Mouse (Mus musculus): ENCODE measurements around the gene Has1. TPM values are rescaled to one million over a fixed set of nuclear protein-coding genes. Genes with fewer than 3 reads are reported as not detected.
"Not testable (repeated sequence)": the region's sequence is repeated elsewhere in the genome, so short reads cannot be mapped to it uniquely, and the experiment has no call there.

Has1 gene
- polyA plus RNA-seq, 1 experiment from 2014 or later = 2.2 TPM

DNA sequence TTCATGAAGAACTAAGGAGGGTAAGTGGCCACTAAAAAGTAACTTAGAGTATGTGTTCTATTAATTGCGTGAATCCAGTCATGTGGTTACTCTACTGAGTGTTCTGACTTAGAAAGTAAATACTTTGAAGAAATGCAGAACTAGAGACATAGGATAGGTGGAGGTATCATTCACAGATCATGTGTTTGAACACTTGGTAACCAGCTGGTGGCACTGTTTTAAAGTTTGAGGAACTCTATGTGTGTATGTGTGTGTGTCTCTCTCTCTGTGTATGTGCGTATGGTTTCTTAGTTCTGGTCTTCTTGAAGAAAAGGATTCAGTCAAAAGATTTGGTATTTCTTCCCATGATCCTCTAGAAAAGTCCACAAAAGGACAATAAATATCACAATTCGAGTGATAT lies 5.1 kb upstream of the Has1 start:
- no peaks in the 10 kb centered on the region for H3K27me3 ChIP-seq (ENCODE audit: insufficient read depth, low read length)
- no peak for TF ChIP-seq CTCF (IDR thresholded peaks at IDR 0.05; ENCODE audit: low read depth)
- no peaks in the 10 kb centered on the region for H3K9me3 ChIP-seq (ENCODE audit: low read depth, low read length)
- no peak for DNase-seq
- WGBS = 79% methylated on average over 3 of the region's 3 CpGs
- H3K4me3 ChIP-seq (ENCODE audit: low read depth, low read length) = no peak overlapping the region
- H3K27ac ChIP-seq (ENCODE audit: low read depth) = no peak overlapping the region
- ATAC-seq (ENCODE audit: insufficient read depth) = no peak
- no peaks in the 10 kb centered on the region for H3K4me1 ChIP-seq (ENCODE audit: insufficient read depth)
- no peak overlapping the region for H3K9ac ChIP-seq
- H3K36me3 ChIP-seq (ENCODE audit: insufficient read depth) = peaks cover 12% of the 10 kb centered on the region; the same call in 1 of the 2 replicates
- H3K4me2 ChIP-seq = no peak overlapping the region

GRCm38 (mm10) chr17:17857446-17857845 lies 2.4 kb upstream of the Has1 start:
- no peak for DNase-seq
- Histone ChIP-seq H3K4me3 (ENCODE audit: low read depth, low read length) (no peak overlapping the region), H3K4me2 (no peak overlapping the region), H3K4me1 (ENCODE audit: insufficient read depth) (no peaks in the 10 kb centered on the region), H3K9ac (no peak overlapping the region), H3K36me3 (ENCODE audit: insufficient read depth) (no peaks in the 10 kb centered on the region), H3K9me3 (ENCODE audit: low read depth, low read length) (no peaks in the 10 kb centered on the region), H3K27me3 (ENCODE audit: insufficient read depth, low read length) (no peaks in the 10 kb centered on the region), H3K27ac (ENCODE audit: low read depth) (no peak overlapping the region)
- ATAC-seq (ENCODE audit: insufficient read depth) = no peak
- no peak for TF ChIP-seq CTCF (IDR thresholded peaks at IDR 0.05; ENCODE audit: low read depth)
- whole genome bisulfite sequencing = 56% methylated on average over 1 of the region's 1 CpGs

GRCm38 (mm10) chr17:17856612-17857011 lies 1.6 kb upstream of the Has1 start:
- no peaks in the 10 kb centered on the region for H3K4me1 ChIP-seq (ENCODE audit: insufficient read depth)
- H3K9ac ChIP-seq = no peak overlapping the region
- TF ChIP-seq CTCF (IDR thresholded peaks at IDR 0.05; ENCODE audit: low read depth) = no peak
- DNase-seq = no peak
- H3K36me3 ChIP-seq (ENCODE audit: insufficient read depth) = 0 out of 2 replicates have a peak, but pooled peaks cover 4% of the 10 kb centered on the region
- no peak overlapping the region for H3K4me3 ChIP-seq (ENCODE audit: low read depth, low read length)
- no peak overlapping the region for H3K27ac ChIP-seq (ENCODE audit: low read depth)
- no peaks in the 10 kb centered on the region for H3K27me3 ChIP-seq (ENCODE audit: insufficient read depth, low read length)
- 35% methylated on average over 1 of the region's 1 CpGs for WGBS
- no peak for ATAC-seq (ENCODE audit: insufficient read depth)
- no peaks in the 10 kb centered on the region for H3K9me3 ChIP-seq (ENCODE audit: low read depth, low read length)
- no peak overlapping the region for H3K4me2 ChIP-seq

- no peak for DNase-seq
- no peaks in the 10 kb centered on the region for H3K4me1 ChIP-seq (ENCODE audit: insufficient read depth)
- H3K9ac ChIP-seq = no peak overlapping the region
- no peak overlapping the region for H3K4me3 ChIP-seq (ENCODE audit: low read depth, low read length)
- H3K27me3 ChIP-seq (ENCODE audit: insufficient read depth, low read length) = no peaks in the 10 kb centered on the region
- H3K36me3 ChIP-seq (ENCODE audit: insufficient read depth) = peaks cover 21% of the 10 kb centered on the region; the same call in 1 of the 2 replicates
- TF ChIP-seq CTCF (IDR thresholded peaks at IDR 0.05; ENCODE audit: low read depth) = no peak
- H3K4me2 ChIP-seq = no peak overlapping the region
- peak; percentile 30; the same call in 1 of the 2 replicates for ATAC-seq (ENCODE audit: insufficient read depth)
- no peak overlapping the region for H3K27ac ChIP-seq (ENCODE audit: low read depth)
- WGBS = 24% methylated on average over 55 of the region's 55 CpGs
- H3K9me3 ChIP-seq (ENCODE audit: low read depth, low read length) = no peaks in the 10 kb centered on the region
These were observed 4.9 kb downstream of the Has1 start for GRCm38 (mm10) chr17:17849906-17850712.

DNA sequence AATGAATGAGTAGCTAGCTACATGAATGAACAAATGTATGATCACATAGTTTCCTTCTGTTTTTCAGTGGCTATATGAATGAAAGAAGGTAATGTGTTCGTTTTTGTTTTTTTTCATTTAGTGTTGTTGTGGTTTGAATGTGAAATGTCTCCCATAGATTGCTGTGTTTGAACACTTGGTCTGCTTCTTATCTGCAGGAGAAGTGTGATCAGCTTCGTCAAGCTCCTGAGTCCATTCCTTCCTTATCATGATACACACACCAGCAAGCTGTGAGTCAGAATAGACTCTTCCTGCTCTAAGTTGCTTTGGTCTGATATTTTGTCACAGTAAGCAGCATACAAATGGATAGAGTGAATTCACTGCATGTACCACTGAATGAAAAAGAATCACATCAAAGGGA lies 6.0 kb downstream of the Has1 start:
- no peaks in the 10 kb centered on the region for H3K27me3 ChIP-seq (ENCODE audit: insufficient read depth, low read length)
- no peak overlapping the region for H3K4me3 ChIP-seq (ENCODE audit: low read depth, low read length)
- H3K4me1 ChIP-seq (ENCODE audit: insufficient read depth) = no peaks in the 10 kb centered on the region
- WGBS = 71% methylated on average over 2 of the region's 2 CpGs
- peaks cover 21% of the 10 kb centered on the region; the same call in 1 of the 2 replicates for H3K36me3 ChIP-seq (ENCODE audit: insufficient read depth)
- ATAC-seq (ENCODE audit: insufficient read depth) (no peak), DNase-seq (no peak)
- no peak overlapping the region for H3K27ac ChIP-seq (ENCODE audit: low read depth)
- H3K9ac ChIP-seq = no peak overlapping the region
- TF ChIP-seq CTCF (IDR thresholded peaks at IDR 0.05; ENCODE audit: low read depth) = no peak
- no peak overlapping the region for H3K4me2 ChIP-seq
- no peaks in the 10 kb centered on the region for H3K9me3 ChIP-seq (ENCODE audit: low read depth, low read length)

- Histone ChIP-seq H3K4me2 (no peak overlapping the region), H3K36me3 (ENCODE audit: insufficient read depth) (peaks cover 29% of the 10 kb centered on the region), H3K27me3 (ENCODE audit: insufficient read depth, low read length) (no peaks in the 10 kb centered on the region), H3K9ac (no peak overlapping the region), H3K4me1 (ENCODE audit: insufficient read depth) (no peaks in the 10 kb centered on the region), H3K27ac (ENCODE audit: low read depth) (no peak overlapping the region), H3K4me3 (ENCODE audit: low read depth, low read length) (no peak overlapping the region), H3K9me3 (ENCODE audit: low read depth, low read length) (no peaks in the 10 kb centered on the region)
- 71% methylated on average over 10 of the region's 10 CpGs for WGBS
- TF ChIP-seq CTCF (IDR thresholded peaks at IDR 0.05; ENCODE audit: low read depth) = peak; percentile 23; the same call in 1 of the 2 replicates
- ATAC-seq (ENCODE audit: insufficient read depth) (no peak), DNase-seq (no peak)
These were observed 9.6 kb downstream of the Has1 start for GRCm38 (mm10) chr17:17845187-17846027.

- ATAC-seq (ENCODE audit: insufficient read depth); H3K27ac ChIP-seq (ENCODE audit: low read depth); H3K9ac ChIP-seq; DNase-seq; H3K9me3 ChIP-seq (ENCODE audit: low read depth, low read length); H3K4me2 ChIP-seq; H3K4me1 ChIP-seq (ENCODE audit: insufficient read depth); H3K4me3 ChIP-seq (ENCODE audit: low read depth, low read length); H3K27me3 ChIP-seq (ENCODE audit: insufficient read depth, low read length): not testable (repeated sequence)
- H3K36me3 ChIP-seq (ENCODE audit: insufficient read depth) = peaks cover 32% of the 10 kb centered on the region
- 64% methylated on average over 3 of the region's 3 CpGs for WGBS
These were observed 10.4 kb downstream of the Has1 start for GRCm38 (mm10) chr17:17844606-17845005.

Data from lung, embryonic 14.5 days (tissue).